Mouse (Mus musculus): ENCODE results near the gene Ccdc134. TPM values are rescaled to one million over a fixed set of nuclear protein-coding genes. Genes with fewer than 3 reads are reported as not detected.
A peak's percentile ranks its signal among the peaks of the same experiment; 100 is the strongest.

Ccdc134 gene
- polyA plus RNA-seq, 1 experiment from 2014 or later: 17.1 TPM

DNA sequence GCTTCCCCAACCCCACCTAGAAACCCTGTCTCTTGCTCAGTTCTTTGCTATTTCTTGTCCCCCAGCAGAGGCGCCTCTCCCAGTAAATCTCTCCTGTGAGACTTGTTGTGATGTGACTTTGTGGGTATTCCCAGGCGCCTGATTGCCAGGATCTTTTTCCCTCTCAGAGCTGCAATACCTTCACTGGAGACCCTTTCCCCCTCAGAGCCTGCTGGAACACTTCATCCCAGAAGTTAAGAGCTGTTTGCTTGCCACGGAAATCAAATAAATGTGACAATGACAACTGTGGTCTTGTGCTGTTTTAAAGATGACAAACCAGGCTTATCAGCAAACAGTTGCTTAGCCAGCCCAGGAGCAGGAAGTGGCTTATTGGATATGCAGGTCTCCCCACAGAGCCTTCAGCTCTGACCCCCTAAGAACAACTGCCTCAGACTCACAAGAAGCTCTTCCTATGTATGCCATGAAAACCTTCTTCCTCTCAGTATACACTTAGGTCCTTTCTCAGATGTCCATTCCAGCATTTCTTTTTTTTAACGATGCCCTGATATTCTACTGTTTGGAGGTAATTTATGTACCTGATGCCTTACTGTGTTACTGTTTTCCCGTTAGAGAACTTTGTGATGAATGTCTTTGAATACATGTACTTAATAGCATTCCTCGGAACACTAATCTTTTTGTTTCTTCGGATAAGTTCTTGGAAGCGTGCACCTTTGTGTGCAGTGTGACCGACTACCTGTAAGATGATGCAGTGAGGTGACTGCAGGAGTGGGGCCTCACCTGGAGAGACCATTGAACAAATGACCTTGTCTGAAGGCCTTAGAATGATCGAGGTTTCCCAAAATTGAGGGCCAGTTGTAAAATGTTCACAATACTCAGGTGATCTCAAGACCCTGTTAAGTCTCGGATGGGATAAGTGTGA is 18.4 kb downstream of the Ccdc134 start:
- peak overlapping the region; percentile 68 for H3K4me3 ChIP-seq (ENCODE audit: low read length)
- no peaks in the 10 kb centered on the region for H3K36me3 ChIP-seq (ENCODE audit: control insufficient read depth, insufficient read depth, low read length)
- H3K9me3 ChIP-seq (ENCODE audit: control insufficient read depth, low read length): no peaks in the 10 kb centered on the region
- peak overlapping the region; percentile 83 for H3K27ac ChIP-seq (ENCODE audit: low read length)
- peak; percentile 6; the same call in 1 of the 2 replicates for ATAC-seq (ENCODE audit: low read depth)
- peak overlapping the region; percentile 51 for H3K9ac ChIP-seq (ENCODE audit: low read length)
- 10% methylated on average over 11 of the region's 11 CpGs for WGBS
- H3K4me1 ChIP-seq (replicated peaks; ENCODE audit: control insufficient read depth, insufficient read depth, low read length): peaks cover 23% of the 10 kb centered on the region
- no peaks in the 10 kb centered on the region for H3K27me3 ChIP-seq (ENCODE audit: control insufficient read depth, insufficient read depth, low read depth, low read length)
- H3K4me2 ChIP-seq (ENCODE audit: low read depth, low read length): peak overlapping the region; percentile 49

DNA sequence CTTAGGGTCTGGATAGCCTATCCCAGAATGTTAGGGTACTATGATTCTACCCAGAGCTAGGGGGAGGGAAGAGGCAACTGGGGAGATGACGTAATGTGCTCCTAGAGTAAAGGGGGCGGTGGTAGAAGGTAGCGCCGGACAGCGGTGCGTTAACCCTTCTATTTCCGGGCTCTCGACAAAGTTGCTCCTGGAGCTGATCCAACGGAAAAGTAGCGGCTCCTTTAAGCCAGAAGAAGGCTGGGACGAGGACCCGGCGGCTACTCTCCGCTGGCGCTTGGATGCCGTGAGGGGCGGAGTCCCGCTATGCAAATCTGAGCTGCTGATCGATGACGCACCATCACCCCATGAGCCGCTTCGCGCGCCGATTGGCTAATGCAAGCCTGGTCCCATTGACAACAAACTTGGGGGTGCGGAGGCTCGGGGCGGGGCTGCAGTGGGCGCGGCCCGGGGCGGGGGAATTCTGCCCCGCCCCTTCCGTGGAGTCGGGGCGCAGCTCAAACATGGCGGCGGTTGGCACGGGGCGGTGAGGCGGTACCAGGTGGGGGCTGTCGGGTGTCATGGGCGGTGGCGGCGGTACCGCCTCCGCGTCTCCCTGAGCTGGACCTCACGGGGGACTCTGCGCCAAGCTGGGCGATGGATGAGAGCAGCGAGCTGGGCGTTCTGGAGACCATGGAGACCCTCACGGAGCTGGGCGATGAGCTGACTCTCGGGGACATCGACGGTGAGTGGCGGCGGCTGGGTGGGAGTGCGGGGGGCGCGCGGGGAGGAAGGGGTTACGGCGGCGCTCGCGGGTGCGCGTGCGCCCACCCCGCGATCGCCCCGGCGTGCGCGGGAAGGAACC is 19.3 kb downstream of the Ccdc134 start, which contains the start of gene Srebf2:
TSS of gene Srebf2 (plus strand) at position 412 of the 841 bp plus-strand sequence.
- Histone ChIP-seq H3K27ac (ENCODE audit: low read length) (peak within 1 kb of the TSS; percentile 83), H3K9me3 (ENCODE audit: control insufficient read depth, low read length) (no peaks in the 10 kb centered on the region), H3K27me3 (ENCODE audit: control insufficient read depth, insufficient read depth, low read depth, low read length) (no peaks in the 10 kb centered on the region), H3K9ac (ENCODE audit: low read length) (peak within 1 kb of the TSS; percentile 77), H3K4me3 (ENCODE audit: low read length) (peak within 1 kb of the TSS; percentile 68), H3K36me3 (ENCODE audit: control insufficient read depth, insufficient read depth, low read length) (no peaks in the 10 kb centered on the region), H3K4me2 (ENCODE audit: low read depth, low read length) (peak within 1 kb of the TSS; percentile 83), H3K4me1 (replicated peaks; ENCODE audit: control insufficient read depth, insufficient read depth, low read length) (peaks cover 23% of the 10 kb centered on the region)
- under 1% methylated on average over 60 of the region's 79 CpGs for WGBS
- peak; percentile 97 for ATAC-seq (ENCODE audit: low read depth)

DNA sequence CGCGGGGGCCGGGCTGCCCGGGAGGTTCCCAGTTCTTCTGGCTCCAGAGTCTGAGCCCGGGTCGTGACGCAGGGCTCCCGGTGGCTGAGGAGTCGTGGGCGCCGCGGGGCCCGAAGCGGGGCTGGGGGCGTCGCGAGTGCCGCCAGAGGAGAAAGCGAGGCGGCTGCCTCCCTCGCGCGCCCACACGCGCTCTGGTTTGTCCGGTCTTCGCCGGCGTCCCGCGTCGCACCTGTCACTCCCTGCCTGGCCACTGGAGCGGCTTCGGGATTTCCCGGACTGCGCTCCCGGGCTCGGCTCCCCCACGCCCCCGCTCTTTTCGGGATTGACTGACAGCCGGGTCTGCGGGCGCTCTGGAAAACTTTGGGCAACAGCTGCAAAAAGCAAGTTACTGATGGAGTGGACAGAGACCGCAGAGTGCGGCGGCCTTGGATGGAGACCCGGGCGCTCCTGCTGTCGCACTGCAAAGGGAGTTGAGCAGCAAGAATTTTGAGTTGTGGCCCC is 19.9 kb downstream of the Ccdc134 start:
- 0% methylated on average over 24 of the region's 50 CpGs for WGBS
- Histone ChIP-seq H3K4me1 (replicated peaks; ENCODE audit: control insufficient read depth, insufficient read depth, low read length) (peaks cover 23% of the 10 kb centered on the region), H3K36me3 (ENCODE audit: control insufficient read depth, insufficient read depth, low read length) (no peaks in the 10 kb centered on the region), H3K4me3 (ENCODE audit: low read length) (peak overlapping the region; percentile 68), H3K27me3 (ENCODE audit: control insufficient read depth, insufficient read depth, low read depth, low read length) (no peaks in the 10 kb centered on the region), H3K27ac (ENCODE audit: low read length) (peak overlapping the region; percentile 83), H3K4me2 (ENCODE audit: low read depth, low read length) (peak overlapping the region; percentile 83), H3K9me3 (ENCODE audit: control insufficient read depth, low read length) (no peaks in the 10 kb centered on the region), H3K9ac (ENCODE audit: low read length) (peak overlapping the region; percentile 77)
- peak; percentile 15 for ATAC-seq (ENCODE audit: low read depth)

GRCm38 (mm10) chr15:82148510-82148911 is 20.8 kb downstream of the Ccdc134 start:
- H3K4me1 ChIP-seq (replicated peaks; ENCODE audit: control insufficient read depth, insufficient read depth, low read length): peaks cover 24% of the 10 kb centered on the region

GRCm38 (mm10) chr15:82150042-82150441 is 22.3 kb downstream of the Ccdc134 start:
- Histone ChIP-seq H3K9me3 (ENCODE audit: control insufficient read depth, low read length) (no peaks in the 10 kb centered on the region), H3K27ac (ENCODE audit: low read length) (no peak overlapping the region), H3K27me3 (ENCODE audit: control insufficient read depth, insufficient read depth, low read depth, low read length) (no peaks in the 10 kb centered on the region), H3K36me3 (ENCODE audit: control insufficient read depth, insufficient read depth, low read length) (no peaks in the 10 kb centered on the region), H3K9ac (ENCODE audit: low read length) (no peak overlapping the region), H3K4me2 (ENCODE audit: low read depth, low read length) (no peak overlapping the region), H3K4me3 (ENCODE audit: low read length) (no peak overlapping the region), H3K4me1 (replicated peaks; ENCODE audit: control insufficient read depth, insufficient read depth, low read length) (peaks cover 26% of the 10 kb centered on the region)
- ATAC-seq (ENCODE audit: low read depth): no peak

More at GRCm38 (mm10) chr15:82148510-82148911, 20.8 kb downstream of the Ccdc134 start:
- Histone ChIP-seq H3K9ac (ENCODE audit: low read length) (peak overlapping the region; percentile 77), H3K9me3 (ENCODE audit: control insufficient read depth, low read length) (no peaks in the 10 kb centered on the region), H3K27ac (ENCODE audit: low read length) (peak overlapping the region; percentile 83), H3K36me3 (ENCODE audit: control insufficient read depth, insufficient read depth, low read length) (no peaks in the 10 kb centered on the region), H3K4me2 (ENCODE audit: low read depth, low read length) (peak overlapping the region; percentile 83), H3K4me3 (ENCODE audit: low read length) (peak overlapping the region; percentile 68), H3K27me3 (ENCODE audit: control insufficient read depth, insufficient read depth, low read depth, low read length) (no peaks in the 10 kb centered on the region)
- ATAC-seq (ENCODE audit: low read depth): no peak
- 16% methylated on average over 9 of the region's 9 CpGs for WGBS

- Histone ChIP-seq H3K4me2 (ENCODE audit: low read depth, low read length) (no peak overlapping the region), H3K36me3 (ENCODE audit: control insufficient read depth, insufficient read depth, low read length) (no peaks in the 10 kb centered on the region), H3K9ac (ENCODE audit: low read length) (no peak overlapping the region), H3K4me1 (replicated peaks; ENCODE audit: control insufficient read depth, insufficient read depth, low read length) (peaks cover 20% of the 10 kb centered on the region), H3K27ac (ENCODE audit: low read length) (no peak overlapping the region), H3K9me3 (ENCODE audit: control insufficient read depth, low read length) (no peaks in the 10 kb centered on the region), H3K27me3 (ENCODE audit: control insufficient read depth, insufficient read depth, low read depth, low read length) (no peaks in the 10 kb centered on the region), H3K4me3 (ENCODE audit: low read length) (no peak overlapping the region)
- ATAC-seq (ENCODE audit: low read depth): no peak
- WGBS: 87% methylated on average over 4 of the region's 4 CpGs
Measured at GRCm38 (mm10) chr15:82151176-82151575, 23.5 kb downstream of the Ccdc134 start.

- H3K9me3 ChIP-seq (ENCODE audit: control insufficient read depth, low read length): no peaks in the 10 kb centered on the region
- ATAC-seq (ENCODE audit: low read depth): no peak
- H3K9ac ChIP-seq (ENCODE audit: low read length): no peak overlapping the region
Measured at GRCm38 (mm10) chr15:82152022-82152421, 24.3 kb downstream of the Ccdc134 start.

DNA sequence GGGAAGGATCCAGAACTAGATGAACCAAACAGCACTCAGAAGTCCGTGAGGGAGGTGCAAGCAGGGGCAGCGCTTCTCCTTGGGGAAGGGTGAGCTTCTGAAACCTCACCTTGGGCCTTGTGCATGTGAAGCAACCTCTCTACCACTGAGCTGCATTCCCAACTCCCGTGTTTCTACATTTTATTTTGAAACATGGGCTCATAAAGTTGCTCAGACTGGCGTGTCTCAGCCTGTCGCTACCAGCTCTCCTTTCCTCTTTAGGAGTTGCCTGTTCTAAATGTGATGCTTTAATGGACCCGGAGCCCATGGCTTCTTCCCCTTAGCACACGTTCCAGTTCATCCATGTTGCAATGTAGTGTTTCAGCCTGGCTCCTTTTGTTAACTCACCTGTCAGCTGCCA is 24.7 kb downstream of the Ccdc134 start:
- H3K27ac ChIP-seq (ENCODE audit: low read length): no peak overlapping the region
- no peaks in the 10 kb centered on the region for H3K9me3 ChIP-seq (ENCODE audit: control insufficient read depth, low read length)
- no peak overlapping the region for H3K4me3 ChIP-seq (ENCODE audit: low read length)
- no peaks in the 10 kb centered on the region for H3K27me3 ChIP-seq (ENCODE audit: control insufficient read depth, insufficient read depth, low read depth, low read length)
- peaks cover 17% of the 10 kb centered on the region for H3K4me1 ChIP-seq (replicated peaks; ENCODE audit: control insufficient read depth, insufficient read depth, low read length)
- no peak overlapping the region for H3K9ac ChIP-seq (ENCODE audit: low read length)
- H3K4me2 ChIP-seq (ENCODE audit: low read depth, low read length): no peak overlapping the region
- WGBS: 80% methylated on average over 7 of the region's 7 CpGs
- H3K36me3 ChIP-seq (ENCODE audit: control insufficient read depth, insufficient read depth, low read length): no peaks in the 10 kb centered on the region
- no peak for ATAC-seq (ENCODE audit: low read depth)

More at GRCm38 (mm10) chr15:82152022-82152421, 24.3 kb downstream of the Ccdc134 start:
- Histone ChIP-seq H3K4me1 (replicated peaks; ENCODE audit: control insufficient read depth, insufficient read depth, low read length) (peaks cover 17% of the 10 kb centered on the region), H3K4me3 (ENCODE audit: low read length) (no peak overlapping the region), H3K27me3 (ENCODE audit: control insufficient read depth, insufficient read depth, low read depth, low read length) (no peaks in the 10 kb centered on the region), H3K27ac (ENCODE audit: low read length) (no peak overlapping the region), H3K4me2 (ENCODE audit: low read depth, low read length) (no peak overlapping the region), H3K36me3 (ENCODE audit: control insufficient read depth, insufficient read depth, low read length) (no peaks in the 10 kb centered on the region)
- 79% methylated on average over 12 of the region's 12 CpGs for WGBS

- no peak overlapping the region for H3K4me3 ChIP-seq (ENCODE audit: low read length)
- H3K9me3 ChIP-seq (ENCODE audit: control insufficient read depth, low read length): no peaks in the 10 kb centered on the region
- H3K36me3 ChIP-seq (ENCODE audit: control insufficient read depth, insufficient read depth, low read length): no peaks in the 10 kb centered on the region
- no peak overlapping the region for H3K9ac ChIP-seq (ENCODE audit: low read length)
- H3K4me2 ChIP-seq (ENCODE audit: low read depth, low read length): no peak overlapping the region
- WGBS: 88% methylated on average over 6 of the region's 6 CpGs
- peaks cover 34% of the 10 kb centered on the region for H3K4me1 ChIP-seq (replicated peaks; ENCODE audit: control insufficient read depth, insufficient read depth, low read length)
- ATAC-seq (ENCODE audit: low read depth): no peak
- no peak overlapping the region for H3K27ac ChIP-seq (ENCODE audit: low read length)
- no peaks in the 10 kb centered on the region for H3K27me3 ChIP-seq (ENCODE audit: control insufficient read depth, insufficient read depth, low read depth, low read length)
Measured at GRCm38 (mm10) chr15:82156298-82156697, 28.6 kb downstream of the Ccdc134 start.

Data from lung, embryonic 16.5 days (tissue).